Mouse (Mus musculus) forebrain, embryonic 16.5 days (tissue): ENCODE data around the gene Tfpi2. TPM values are rescaled to one million over a fixed set of nuclear protein-coding genes. Genes with fewer than 3 reads are reported as not detected.

Experiments used
- ATAC-seq: fragments of 200-750 bp; cut with Nextera tagmentation; 2 replicates; pipeline ENCODE4 v1.8.0; 2017; ENCODE audit warnings: mild to moderate bottlenecking, moderate library complexity
- H3K27ac ChIP-seq: fragments of 300-500 bp; sonication (generic); 2 replicates; pipeline ENCODE4 v1.5.1; 2014; ENCODE audit warnings: low read length, control low read depth
- H3K27me3 ChIP-seq: fragments of 300-500 bp; sonication (generic); replicated peaks from 2 replicates; pipeline ENCODE4 v1.6.1; 2014; ENCODE audit warnings: low read length; ENCODE audit not compliant: control insufficient read depth, insufficient read depth
- H3K36me3 ChIP-seq: fragments of 300-500 bp; sonication (generic); 2 replicates; pipeline ENCODE4 v1.6.1; 2014; ENCODE audit not compliant: control insufficient read depth, insufficient read depth
- H3K4me1 ChIP-seq: fragments of 300-500 bp; sonication (generic); replicated peaks from 2 replicates; pipeline ENCODE4 v1.6.1; 2014; ENCODE audit warnings: low read length; ENCODE audit not compliant: control insufficient read depth, insufficient read depth
- H3K4me2 ChIP-seq: fragments of 300-500 bp; sonication (generic); 2 replicates; pipeline ENCODE4 v1.6.1; 2014; ENCODE audit warnings: mild to moderate bottlenecking, low read length, control low read depth
- H3K4me3 ChIP-seq: fragments of 300-500 bp; sonication (generic); replicated peaks from 2 replicates; pipeline ENCODE4 v1.5.1; 2014; ENCODE audit warnings: mild to moderate bottlenecking, low read length, control low read depth
- H3K9ac ChIP-seq: fragments of 300-500 bp; sonication (generic); replicated peaks from 2 replicates; pipeline ENCODE4 v1.6.1; 2014; ENCODE audit warnings: low read depth, low read length, control low read depth
- H3K9me3 ChIP-seq: fragments of 300-500 bp; sonication (generic); 2 replicates; pipeline ENCODE4 v1.6.1; 2016; ENCODE audit warnings: low read length; ENCODE audit not compliant: control insufficient read depth
- WGBS: fragments of 180-500 bp; shearing (Covaris S2); extraction: QIAGEN DNeasy Blood & Tissue Kit; methylation state at CpG from one replicate; pipeline ENCODE4 v1.1.7; 2014; 5-methylcytosine and 5-hydroxymethylcytosine counted together
- polyA plus RNA-seq: library from polyadenylated mRNA; unstranded; fragments of >200 nt; fragmentation: Nextera tagmentation; extraction: Ambion mirVana; gene quantifications from 2 replicates; pipeline ENCODE4 v1.2.1, GENCODE M21; 2015

Gene Tfpi2
- polyA plus RNA-seq = 0.41 and 0.46 TPM in 2 replicates

DNA sequence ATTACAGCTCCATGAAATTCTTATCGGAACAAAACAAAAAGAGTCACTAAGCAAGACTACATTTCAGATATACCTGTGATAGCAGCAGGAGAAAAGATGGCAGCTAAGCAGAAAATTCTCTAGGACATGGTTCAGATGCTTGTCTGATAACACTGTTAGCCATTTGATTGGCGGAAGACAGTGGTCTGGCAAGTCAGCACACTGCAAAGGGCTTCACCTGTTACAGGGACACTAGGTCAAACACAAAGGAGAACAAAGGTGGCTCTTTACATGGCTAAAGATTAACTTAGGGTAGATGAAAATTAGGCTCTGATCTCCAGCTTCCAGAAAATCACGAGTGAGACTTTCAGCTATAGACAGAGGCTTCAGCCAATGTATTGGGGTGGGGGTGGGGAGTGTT lies at the start of gene Tfpi2:
Gene Tfpi2 (minus strand): TSS at position 170 of the 400 bp plus-strand sequence.
- Histone ChIP-seq H3K27ac (no peak within 1 kb of the TSS), H3K36me3 (no peaks in the 10 kb centered on the region), H3K4me1 (no peaks in the 10 kb centered on the region), H3K9ac (no peak within 1 kb of the TSS), H3K4me3 (no peak within 1 kb of the TSS), H3K9me3 (no peaks in the 10 kb centered on the region), H3K27me3 (no peaks in the 10 kb centered on the region), H3K4me2 (no peak within 1 kb of the TSS)
- WGBS = 80% methylated on average over 3 of the region's 3 CpGs
- ATAC-seq = no peak

- Histone ChIP-seq H3K9ac (no peak overlapping the region), H3K9me3 (no peaks in the 10 kb centered on the region), H3K4me1 (no peaks in the 10 kb centered on the region), H3K27ac (no peak overlapping the region), H3K4me3 (no peak overlapping the region), H3K36me3 (no peaks in the 10 kb centered on the region), H3K4me2 (no peak overlapping the region), H3K27me3 (no peaks in the 10 kb centered on the region)
- WGBS = 54% methylated on average over 3 of the region's 3 CpGs
- no peak for ATAC-seq
These were observed 42.2 kb upstream of the Tfpi2 start for GRCm38 (mm10) chr6:4030956-4031355.

DNA sequence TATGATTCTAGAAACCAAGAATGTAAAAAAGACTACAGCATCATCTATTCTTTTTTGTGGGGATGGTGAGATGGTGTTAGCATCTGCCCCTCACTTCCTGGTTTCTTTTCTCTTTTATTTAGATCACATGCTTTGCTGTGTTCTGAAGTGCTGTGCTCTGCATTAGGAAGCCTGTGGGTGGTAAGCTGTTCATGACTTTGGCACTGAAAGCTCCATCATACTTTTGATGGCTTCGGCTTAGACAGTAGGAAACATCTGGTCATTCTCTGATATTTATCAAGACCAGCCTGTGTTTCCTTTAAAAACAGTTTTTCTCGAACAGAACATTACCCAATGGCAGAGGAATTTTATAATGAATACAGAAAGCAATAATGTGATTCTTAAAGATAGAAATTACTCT lies 37.6 kb upstream of the Tfpi2 start:
- Histone ChIP-seq H3K4me1 (no peaks in the 10 kb centered on the region), H3K4me3 (no peak overlapping the region), H3K27me3 (no peaks in the 10 kb centered on the region), H3K27ac (no peak overlapping the region), H3K4me2 (no peak overlapping the region), H3K9ac (no peak overlapping the region), H3K36me3 (no peaks in the 10 kb centered on the region), H3K9me3 (no peaks in the 10 kb centered on the region)
- ATAC-seq = no peak
- WGBS = 73% methylated on average over 2 of the region's 2 CpGs

DNA sequence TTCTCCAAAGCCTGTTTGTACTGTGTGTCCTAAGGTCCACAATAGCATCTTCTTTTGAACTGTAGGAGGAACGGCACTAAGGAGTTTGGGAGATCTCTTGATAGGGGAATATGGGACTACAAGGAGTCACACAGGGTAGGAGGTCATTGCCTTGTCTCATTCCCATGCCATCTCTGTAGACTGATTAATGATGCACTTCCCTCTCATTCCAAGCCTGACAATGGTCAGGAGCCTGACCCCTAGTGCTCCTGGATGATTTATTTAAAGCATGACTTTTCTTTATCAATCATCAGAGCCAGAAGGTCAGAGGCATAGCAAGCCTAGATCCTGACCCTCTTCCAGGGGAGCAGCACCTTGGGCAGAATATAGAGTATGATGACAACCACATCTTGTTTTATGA lies 33.9 kb upstream of the Tfpi2 start:
- no peak for ATAC-seq
- no peaks in the 10 kb centered on the region for H3K4me1 ChIP-seq
- H3K4me3 ChIP-seq = no peak overlapping the region
- H3K27ac ChIP-seq = no peak overlapping the region
- no peak overlapping the region for H3K4me2 ChIP-seq
- H3K9ac ChIP-seq = no peak overlapping the region
- no peaks in the 10 kb centered on the region for H3K27me3 ChIP-seq
- H3K9me3 ChIP-seq = no peaks in the 10 kb centered on the region
- 91% methylated on average over 1 of the region's 1 CpGs for WGBS
- no peaks in the 10 kb centered on the region for H3K36me3 ChIP-seq

GRCm38 (mm10) chr6:4009548-4009947 lies 20.8 kb upstream of the Tfpi2 start:
- Histone ChIP-seq H3K27me3 (no peaks in the 10 kb centered on the region), H3K4me1 (no peaks in the 10 kb centered on the region), H3K9me3 (no peaks in the 10 kb centered on the region), H3K4me2 (no peak overlapping the region), H3K4me3 (no peak overlapping the region), H3K27ac (no peak overlapping the region), H3K36me3 (no peaks in the 10 kb centered on the region), H3K9ac (no peak overlapping the region)
- ATAC-seq = no peak

GRCm38 (mm10) chr6:4008501-4009040 lies 19.9 kb upstream of the Tfpi2 start:
- 66% methylated on average over 2 of the region's 2 CpGs for WGBS
- no peaks in the 10 kb centered on the region for H3K9me3 ChIP-seq

GRCm38 (mm10) chr6:4004808-4005207 lies 16.1 kb upstream of the Tfpi2 start:
- H3K4me2 ChIP-seq = no peak overlapping the region
- no peak for ATAC-seq

More at GRCm38 (mm10) chr6:4008501-4009040, 19.9 kb upstream of the Tfpi2 start:
- Histone ChIP-seq H3K9ac (no peak overlapping the region), H3K27ac (no peak overlapping the region), H3K4me1 (peaks cover 4% of the 10 kb centered on the region), H3K4me3 (no peak overlapping the region), H3K36me3 (no peaks in the 10 kb centered on the region), H3K27me3 (no peaks in the 10 kb centered on the region), H3K4me2 (no peak overlapping the region)
- no peak for ATAC-seq

DNA sequence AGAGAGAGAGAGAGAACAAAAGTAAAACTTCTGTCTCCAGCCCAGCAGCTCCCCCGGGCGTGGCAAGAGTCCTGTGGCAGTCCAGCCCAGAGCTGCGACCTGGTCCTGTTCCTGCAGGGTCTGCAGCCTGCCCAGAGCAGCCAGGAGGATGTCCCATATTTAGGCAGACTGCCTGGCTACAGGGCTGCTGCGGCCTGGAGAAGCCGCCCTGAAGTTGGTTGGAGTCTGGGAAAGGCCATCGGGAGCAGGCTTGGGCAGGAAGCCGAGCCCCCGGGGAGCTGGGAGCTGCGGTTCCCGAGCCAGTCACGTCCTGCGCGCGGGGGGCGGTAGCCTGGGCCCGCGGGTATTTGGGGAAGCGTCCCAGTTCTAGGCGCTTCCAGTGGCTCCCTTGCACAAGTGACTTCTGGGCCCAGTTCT lies 15.2 kb upstream of the Tfpi2 start, which contains the start of gene Gng11:
Gene Gng11 (plus strand): TSS at position 15 of the 417 bp plus-strand sequence.
- H3K9me3 ChIP-seq = no peaks in the 10 kb centered on the region
- no peaks in the 10 kb centered on the region for H3K27me3 ChIP-seq
- peak within 1 kb of the TSS; percentile 16 for H3K9ac ChIP-seq
- peak; percentile 78; the same call in 1 of the 2 replicates for ATAC-seq
- peak within 1 kb of the TSS; percentile 39 for H3K4me2 ChIP-seq
- WGBS = 3% methylated on average over 19 of the region's 19 CpGs
- peaks cover 4% of the 10 kb centered on the region for H3K4me1 ChIP-seq
- peak within 1 kb of the TSS; percentile 21 for H3K4me3 ChIP-seq
- no peak within 1 kb of the TSS for H3K27ac ChIP-seq
- H3K36me3 ChIP-seq = no peaks in the 10 kb centered on the region

More at GRCm38 (mm10) chr6:4004808-4005207, 16.1 kb upstream of the Tfpi2 start:
- 70% methylated on average over 2 of the region's 2 CpGs for WGBS
- H3K36me3 ChIP-seq = no peaks in the 10 kb centered on the region
- no peak overlapping the region for H3K9ac ChIP-seq
- H3K27me3 ChIP-seq = no peaks in the 10 kb centered on the region
- no peak overlapping the region for H3K27ac ChIP-seq
- no peak overlapping the region for H3K4me3 ChIP-seq
- H3K9me3 ChIP-seq = no peaks in the 10 kb centered on the region
- peaks cover 4% of the 10 kb centered on the region for H3K4me1 ChIP-seq

DNA sequence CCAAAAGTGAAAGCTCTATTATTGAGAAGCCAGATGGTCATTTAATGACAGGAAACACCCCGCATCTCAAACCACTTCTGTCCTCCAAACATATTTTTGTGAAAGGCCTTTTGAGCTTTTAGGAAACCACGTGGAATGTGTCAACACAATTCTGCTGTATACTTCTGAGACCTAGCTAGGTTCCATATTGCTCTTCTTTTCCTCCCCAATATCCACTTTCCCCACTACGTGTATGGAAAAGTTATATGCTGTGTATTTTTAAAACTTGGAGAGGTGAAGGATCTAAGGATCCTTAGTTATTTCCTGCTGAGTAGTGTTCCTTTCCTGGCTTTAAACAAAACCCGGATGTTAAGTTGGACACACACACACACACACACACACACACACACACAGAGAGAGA lies 14.7 kb upstream of the Tfpi2 start:
- Histone ChIP-seq H3K4me2 (no peak overlapping the region), H3K27ac (no peak overlapping the region), H3K9ac (no peak overlapping the region), H3K9me3 (no peaks in the 10 kb centered on the region), H3K4me3 (no peak overlapping the region), H3K36me3 (no peaks in the 10 kb centered on the region), H3K4me1 (peaks cover 4% of the 10 kb centered on the region), H3K27me3 (no peaks in the 10 kb centered on the region)
- WGBS = 49% methylated on average over 4 of the region's 4 CpGs
- no peak for ATAC-seq

GRCm38 (mm10) chr6:4000716-4001115 lies 12.0 kb upstream of the Tfpi2 start:
- Histone ChIP-seq H3K9me3 (no peaks in the 10 kb centered on the region), H3K4me1 (peaks cover 4% of the 10 kb centered on the region), H3K9ac (no peak overlapping the region), H3K36me3 (no peaks in the 10 kb centered on the region), H3K27me3 (no peaks in the 10 kb centered on the region), H3K27ac (no peak overlapping the region), H3K4me3 (no peak overlapping the region), H3K4me2 (no peak overlapping the region)
- 78% methylated on average over 3 of the region's 3 CpGs for WGBS
- ATAC-seq = no peak
